Mouse (Mus musculus) embryonic fibroblast, embryonic 13.5 days (primary cell): ENCODE data around the gene Rhot1. TPM values are rescaled to one million over a fixed set of nuclear protein-coding genes. Genes with fewer than 3 reads are reported as not detected.
"Not testable (repeated sequence)": the region's sequence is repeated elsewhere in the genome, so short reads cannot be mapped to it uniquely, and the experiment has no call there.

Experiments
- H3K27ac ChIP-seq: 2 replicates; pipeline ENCODE4 v1.5.1; 2012; ENCODE audit warnings: low read length, control low read depth, inconsistent platforms; ENCODE audit not compliant: insufficient read depth
- H3K4me1 ChIP-seq: 2 replicates; pipeline ENCODE4 v1.6.1; 2011; ENCODE audit warnings: low read length; ENCODE audit not compliant: control insufficient read depth, insufficient read depth
- H3K4me3 ChIP-seq: 2 replicates; pipeline ENCODE4 v1.5.1; 2011; ENCODE audit warnings: mild to moderate bottlenecking, control low read depth, low read length; ENCODE audit not compliant: insufficient read depth
- CTCF ChIP-seq: IDR thresholded peaks from 2 replicates; pipeline ENCODE4 v1.5.1; 2011; ENCODE audit warnings: mild to moderate bottlenecking, control low read depth, low read length, moderate library complexity, borderline replicate concordance; ENCODE audit not compliant: insufficient read depth
- POLR2A ChIP-seq: IDR thresholded peaks from 2 replicates; pipeline ENCODE4 v1.6.1; 2011; ENCODE audit warnings: low read depth, mild to moderate bottlenecking, control low read depth, low read length, moderate library complexity
- polyA plus RNA-seq: library from polyadenylated mRNA; stranded (reverse); fragments of >200 nt; gene quantifications from 2 replicates; pipeline ENCODE4 v1.2.4, GENCODE M21; 2011; ENCODE audit warnings: low read depth; ENCODE audit not compliant: missing spikeins, insufficient read length

Gene Rhot1
- polyA plus RNA-seq, 1 experiment: 65.6 TPM

DNA sequence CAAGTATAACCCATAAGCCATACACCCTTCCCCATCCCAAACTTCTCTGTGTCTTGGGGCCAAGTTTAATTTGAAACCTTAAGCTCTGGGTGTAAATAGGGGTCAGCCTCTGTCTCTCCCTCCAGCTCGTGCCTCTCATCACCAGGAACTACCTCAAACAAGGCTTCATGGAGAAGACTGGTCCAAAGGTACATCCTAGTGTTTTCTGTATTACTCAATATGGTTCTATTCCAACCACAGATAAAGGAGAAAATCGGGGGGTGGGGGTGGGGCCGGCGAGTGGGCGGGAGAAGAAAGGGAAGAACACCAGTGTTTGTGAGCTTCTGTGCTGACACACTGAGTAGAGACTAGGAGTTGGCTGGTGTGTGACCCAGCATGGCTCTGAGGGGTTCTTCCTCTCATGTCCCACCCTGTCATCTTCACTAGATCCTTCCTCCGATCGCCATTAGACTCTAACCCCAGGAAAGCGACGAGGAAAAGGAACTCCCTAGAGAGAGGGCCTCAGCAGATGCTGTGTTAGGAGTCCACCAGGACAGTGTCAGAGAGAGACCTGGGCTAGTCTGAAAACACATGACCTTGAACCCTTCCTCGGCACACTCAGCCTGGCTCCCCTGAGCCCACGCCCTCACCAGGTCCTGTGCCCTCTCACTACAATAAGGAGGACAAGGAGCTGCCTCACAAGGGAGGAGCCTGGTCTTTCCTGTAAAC is 34.7 kb upstream of the Rhot1 start:
- no peak for TF ChIP-seq CTCF
- no peak for TF ChIP-seq POLR2A
- Histone ChIP-seq H3K4me3 (no peak overlapping the region), H3K4me1 (0 out of 2 replicates have a peak, but pooled peaks cover 3% of the 10 kb centered on the region), H3K27ac (no peak overlapping the region)

- 0 out of 2 replicates have a peak, but pooled peaks cover 3% of the 10 kb centered on the region for H3K4me1 ChIP-seq
- no peak overlapping the region for H3K4me3 ChIP-seq
- no peak overlapping the region for H3K27ac ChIP-seq
- no peak for TF ChIP-seq CTCF
These were observed 31.6 kb upstream of the Rhot1 start for GRCm38 (mm10) chr11:80176911-80177895.

DNA sequence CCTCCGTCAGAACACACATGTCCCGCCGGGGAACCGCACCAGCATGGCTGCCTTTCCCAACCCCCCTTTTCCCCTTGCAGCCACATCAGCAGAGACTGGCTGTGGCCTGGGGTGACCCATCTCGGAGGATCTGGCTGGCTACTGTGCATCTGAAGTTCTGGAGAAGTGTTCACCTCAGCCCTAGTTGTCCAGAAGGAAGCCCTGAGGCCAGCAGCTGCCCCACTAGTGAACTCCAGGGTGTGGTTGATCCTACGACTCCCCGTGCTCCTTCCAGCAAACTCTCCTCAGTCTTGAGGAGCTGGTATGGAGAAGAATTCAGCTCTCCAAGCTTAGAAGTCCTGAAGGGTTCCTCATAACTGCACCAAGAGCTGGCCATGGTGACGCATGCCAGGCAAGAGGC is 30.5 kb upstream of the Rhot1 start:
- TF ChIP-seq POLR2A (no peak), CTCF (no peak)
- H3K27ac ChIP-seq: no peak overlapping the region
- H3K4me1 ChIP-seq: 0 out of 2 replicates have a peak, but pooled peaks cover 3% of the 10 kb centered on the region
- no peak overlapping the region for H3K4me3 ChIP-seq

- Histone ChIP-seq H3K4me1 (peaks cover 3% of the 10 kb centered on the region; the same call in 1 of the 2 replicates), H3K4me3 (no peak overlapping the region), H3K27ac (no peak overlapping the region)
- no peak for TF ChIP-seq CTCF
- TF ChIP-seq POLR2A: no peak
These were observed 27.6 kb upstream of the Rhot1 start for GRCm38 (mm10) chr11:80181021-80181749.

DNA sequence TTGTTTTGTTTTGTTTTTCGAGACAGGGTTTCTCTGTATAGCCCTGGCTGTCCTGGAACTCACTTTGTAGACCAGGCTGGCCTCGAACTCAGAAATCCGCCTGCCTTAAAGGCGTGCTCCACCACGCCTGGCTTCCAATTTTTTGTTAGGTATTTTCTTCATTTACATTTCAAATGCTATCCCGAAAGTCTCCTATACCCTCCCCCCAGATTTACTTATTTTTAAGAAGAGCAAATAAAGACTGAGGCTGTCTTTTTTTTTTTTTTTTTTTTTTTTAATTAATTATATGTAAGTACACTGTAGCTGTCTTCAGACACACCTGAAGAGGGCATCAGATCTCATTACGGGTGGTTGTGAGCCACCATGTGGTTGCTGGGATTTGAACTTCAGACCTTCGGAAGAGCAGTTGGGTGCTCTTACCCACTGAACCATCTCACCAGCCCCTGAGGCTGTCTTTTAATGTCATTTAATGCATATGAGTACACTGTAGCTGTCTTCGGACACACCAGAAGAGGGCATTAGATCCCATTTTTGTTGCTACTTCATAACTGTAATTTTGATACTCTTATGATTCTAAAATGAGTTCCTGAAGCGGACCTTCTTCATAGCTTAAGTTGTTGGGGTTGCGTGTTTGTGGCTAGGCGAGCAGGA is 25.6 kb upstream of the Rhot1 start:
- Histone ChIP-seq H3K4me3 (peak overlapping the region; percentile 18), H3K27ac (peak overlapping the region; percentile 28; the same call in 1 of the 2 replicates)
- not testable (repeated sequence) for H3K4me1 ChIP-seq

DNA sequence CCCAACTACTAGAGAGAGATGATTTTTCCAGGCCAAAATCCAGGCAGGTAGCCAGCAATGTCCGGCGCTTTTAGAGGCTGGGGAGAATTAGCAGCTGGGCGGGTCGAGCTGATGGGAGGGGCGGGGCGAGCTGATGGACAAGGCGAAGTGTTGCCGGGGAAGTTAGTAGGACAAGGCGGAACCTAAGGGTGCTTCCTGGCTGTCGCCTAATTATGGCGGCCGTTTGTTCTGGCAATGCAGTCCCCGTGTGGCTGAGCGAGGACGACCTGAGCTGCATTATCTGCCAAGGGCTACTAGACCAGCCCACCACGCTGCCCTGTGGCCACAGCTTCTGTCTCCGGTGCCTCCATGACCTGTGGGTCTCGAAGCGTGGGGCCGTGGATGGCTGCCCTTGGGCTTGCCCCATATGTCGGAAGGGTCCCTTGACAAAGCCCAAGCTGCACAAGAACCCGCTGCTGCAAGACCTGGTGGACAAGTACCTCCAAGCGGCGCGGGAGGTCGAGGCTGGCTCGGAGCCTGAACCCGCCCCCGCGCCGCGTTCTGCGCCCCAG is 25.0 kb upstream of the Rhot1 start, which contains the start of gene Rnf135:
Rnf135 (plus strand) TSS at position 147 of the 551 bp plus-strand sequence.
- Histone ChIP-seq H3K4me1 (no peaks in the 10 kb centered on the region; the same call in 1 of the 2 replicates), H3K4me3 (peak within 1 kb of the TSS; percentile 82), H3K27ac (peak within 1 kb of the TSS; percentile 56)
- TF ChIP-seq CTCF: no peak
- peak; percentile 97 for TF ChIP-seq POLR2A

DNA sequence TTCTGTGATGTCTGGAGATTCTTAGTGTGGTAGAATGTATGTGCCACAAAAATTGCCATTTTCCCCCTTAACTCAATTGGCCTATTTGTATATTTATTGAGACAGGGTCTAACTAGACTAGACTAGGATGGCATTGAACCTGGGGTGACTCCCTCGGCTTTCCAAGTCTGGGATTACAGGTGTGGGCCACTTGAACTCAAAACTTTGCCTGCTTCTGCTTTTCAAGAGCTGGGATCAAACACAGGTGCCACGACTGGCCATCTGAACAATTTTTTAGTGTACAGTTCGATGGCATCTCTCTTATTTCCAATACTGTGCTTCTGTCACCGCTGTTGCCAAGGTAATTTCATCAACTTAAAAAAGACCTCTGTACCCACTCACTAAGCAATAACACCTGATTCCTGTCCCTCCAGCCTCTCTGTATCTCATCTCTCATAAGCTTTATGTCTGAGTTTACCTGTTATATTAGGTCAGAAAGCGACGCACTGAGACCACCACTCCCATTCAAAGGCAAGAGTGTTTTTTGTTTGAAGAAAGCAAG is 24.2 kb upstream of the Rhot1 start:
- Histone ChIP-seq H3K4me1 (no peaks in the 10 kb centered on the region; the same call in 1 of the 2 replicates), H3K4me3 (peak overlapping the region; percentile 82), H3K27ac (no peak overlapping the region)
- TF ChIP-seq CTCF: no peak
- no peak for TF ChIP-seq POLR2A

- not testable (repeated sequence) for H3K4me3 ChIP-seq, H3K27ac ChIP-seq, H3K4me1 ChIP-seq
These were observed 23.3 kb upstream of the Rhot1 start for GRCm38 (mm10) chr11:80185441-80185976.

GRCm38 (mm10) chr11:80190280-80190679 is 18.5 kb upstream of the Rhot1 start:
- Histone ChIP-seq H3K4me3 (no peak overlapping the region), H3K27ac (no peak overlapping the region), H3K4me1 (no peaks in the 10 kb centered on the region)
- TF ChIP-seq CTCF: no peak
- no peak for TF ChIP-seq POLR2A
